Mouse (Mus musculus): ENCODE data around the gene Lrriq4. TPM values are rescaled to one million over a fixed set of nuclear protein-coding genes. Genes with fewer than 3 reads are reported as not detected.

The Lrriq4 gene
- not detected for total RNA-seq (2021)

GRCm38 (mm10) chr3:30644207-30644606 is at the start of gene Lrriq4:
Gene Lrriq4 (plus strand): TSS chr3:30644507.
- intact Hi-C loops (cut with DNase I) = no loop called here
- no peak for DNase-seq (ENCODE audit: low spot score in 2 of 2)

- intact Hi-C loops (cut with DNase I) = loop anchor here (10.0 kb wide), 3 partner anchors 460 to 540 kb away; partner anchors contain the start of gene Skil
Observed at GRCm38 (mm10) chr3:30595111-30595832, 49.0 kb upstream of the Lrriq4 start.

GRCm38 (mm10) chr3:30597271-30597670 is 47.0 kb upstream of the Lrriq4 start:
- intact Hi-C loops (cut with DNase I) = loop anchor here (10.0 kb wide), 3 partner anchors 458 to 538 kb away; partner anchors contain the start of gene Skil
- DNase-seq (ENCODE audit: low spot score in 2 of 2) = no peak

More at GRCm38 (mm10) chr3:30595111-30595832, 49.0 kb upstream of the Lrriq4 start:
- DNase-seq (ENCODE audit: low spot score in 2 of 2) = peak; percentile 37 to 54

- peak; percentile 63 to 65 for DNase-seq (ENCODE audit: low spot score in 2 of 2)
- intact Hi-C loops (cut with DNase I) = loop anchor here (5.0 to 10.0 kb wide), 5 partner anchors 192 to 535 kb away; partner anchors contain the start of genes Phc3, Sec62 and Skil
Observed at GRCm38 (mm10) chr3:30599711-30600545, 44.4 kb upstream of the Lrriq4 start, which contains the start of gene Actrt3. Gene Actrt3 (minus strand): TSS chr3:30599939.

- peak; percentile 45 to 51 for DNase-seq (ENCODE audit: low spot score in 2 of 2)
- intact Hi-C loops (cut with DNase I) = loop anchor here (5.0 to 10.0 kb wide), 2 partner anchors 192 to 364 kb away; partner anchors contain the start of genes Phc3 and Sec62
Observed at GRCm38 (mm10) chr3:30600717-30601116, 43.6 kb upstream of the Lrriq4 start.

- DNase-seq (ENCODE audit: low spot score in 2 of 2) = peak; percentile 79 to 86
- intact Hi-C loops (cut with DNase I) = loop anchor here (5.0 to 10.0 kb wide), 2 partner anchors 191 to 364 kb away; partner anchors contain the start of genes Phc3 and Sec62
Observed at GRCm38 (mm10) chr3:30601175-30601574, 43.1 kb upstream of the Lrriq4 start.

- DNase-seq (ENCODE audit: low spot score in 2 of 2) = no peak
- intact Hi-C loops (cut with DNase I) = loop anchor here (5.0 to 10.0 kb wide), 2 partner anchors 191 to 363 kb away; partner anchors contain the start of genes Phc3 and Sec62
Observed at GRCm38 (mm10) chr3:30601610-30602064, 42.7 kb upstream of the Lrriq4 start.

- intact Hi-C loops (cut with DNase I) = loop anchor here (5.0 to 10.0 kb wide), 2 partner anchors 190 to 363 kb away; partner anchors contain the start of genes Phc3 and Sec62
- DNase-seq (ENCODE audit: low spot score in 2 of 2) = peak; percentile 99
Observed at GRCm38 (mm10) chr3:30602065-30602739, 42.1 kb upstream of the Lrriq4 start, which contains the start of gene Mynn. Gene Mynn (plus strand): TSS chr3:30602065.

GRCm38 (mm10) chr3:30602740-30603098 is 41.6 kb upstream of the Lrriq4 start:
- DNase-seq (ENCODE audit: low spot score in 2 of 2) = no peak
- intact Hi-C loops (cut with DNase I) = loop anchor here (5.0 to 10.0 kb wide), 2 partner anchors 190 to 362 kb away; partner anchors contain the start of genes Phc3 and Sec62

- intact Hi-C loops (cut with DNase I) = loop anchor here (5.0 to 10.0 kb wide), 2 partner anchors 189 to 362 kb away; partner anchors contain the start of genes Phc3 and Sec62
Observed at GRCm38 (mm10) chr3:30603256-30603655, 41.1 kb upstream of the Lrriq4 start.

GRCm38 (mm10) chr3:30608999-30609398 is 35.3 kb upstream of the Lrriq4 start:
- no peak for DNase-seq (ENCODE audit: low spot score in 2 of 2)
- intact Hi-C loops (cut with DNase I) = loop anchor here (10.0 kb wide), 1 partner anchor 356 kb away; the partner anchor contains the start of gene Phc3

More at GRCm38 (mm10) chr3:30603256-30603655, 41.1 kb upstream of the Lrriq4 start:
- no peak for DNase-seq (ENCODE audit: low spot score in 2 of 2)

- intact Hi-C loops (cut with DNase I) = no loop called here
- no peak for DNase-seq (ENCODE audit: low spot score in 2 of 2)
Observed at GRCm38 (mm10) chr3:30610930-30611329, 33.4 kb upstream of the Lrriq4 start.

GRCm38 (mm10) chr3:30620132-30620531 is 24.2 kb upstream of the Lrriq4 start:
- no peak for DNase-seq (ENCODE audit: low spot score in 2 of 2)
- intact Hi-C loops (cut with DNase I) = no loop called here

GRCm38 (mm10) chr3:30633681-30634080 is 10.6 kb upstream of the Lrriq4 start:
- no peak for DNase-seq (ENCODE audit: low spot score in 2 of 2)

GRCm38 (mm10) chr3:30635629-30636028 is 8.7 kb upstream of the Lrriq4 start:
- intact Hi-C loops (cut with DNase I) = no loop called here
- no peak for DNase-seq (ENCODE audit: low spot score in 2 of 2)

More at GRCm38 (mm10) chr3:30633681-30634080, 10.6 kb upstream of the Lrriq4 start:
- intact Hi-C loops (cut with DNase I) = no loop called here

- DNase-seq (ENCODE audit: low spot score in 2 of 2) = no peak
- intact Hi-C loops (cut with DNase I) = no loop called here
Observed at GRCm38 (mm10) chr3:30646761-30647160, 2.5 kb downstream of the Lrriq4 start.

- DNase-seq (ENCODE audit: low spot score in 2 of 2) = no peak
- intact Hi-C loops (cut with DNase I) = no loop called here
Observed at GRCm38 (mm10) chr3:30647440-30648090, 3.3 kb downstream of the Lrriq4 start, which contains the start of gene Lrrc34. Gene Lrrc34 (minus strand): TSS chr3:30647869.

- no peak for DNase-seq (ENCODE audit: low spot score in 2 of 2)
- intact Hi-C loops (cut with DNase I) = no loop called here
Observed at GRCm38 (mm10) chr3:30648466-30648865, 4.2 kb downstream of the Lrriq4 start.

Data from left cerebral cortex, postnatal 36 days (tissue).